Mouse (Mus musculus) MEL (cell line): ENCODE measurements around the gene Gm10762. TPM values are rescaled to one million over a fixed set of nuclear protein-coding genes. Genes with fewer than 3 reads are reported as not detected.

Experiments used
- DNase-seq: peaks from one replicate; pipeline ENCODE4 v3.0.0; 2011; ENCODE audit warnings: low read depth, low spot score
- H3K27ac ChIP-seq: 2 replicates; pipeline ENCODE4 v1.5.1; 2012; ENCODE audit warnings: low read depth, mild to moderate bottlenecking, control low read depth, low read length, moderate library complexity; ENCODE audit not compliant: control insufficient read depth
- H3K27me3 ChIP-seq, 2 experiments: fragments of 150-350 bp in 1 of 2; sonication (generic) in 1 of 2; 2 replicates each; pipeline ENCODE4 v1.6.1; 2012; ENCODE audit warnings: low read length in 2 of 2, mild to moderate bottlenecking in 2 of 2, improper control_type of control experiment in 1 of 2, moderate library complexity in 1 of 2; ENCODE audit not compliant: insufficient read depth in 2 of 2, control insufficient read depth in 1 of 2
- H3K36me3 ChIP-seq, 2 experiments: 2 replicates each; pipeline ENCODE4 v1.6.1; 2012 to 2014; ENCODE audit warnings: low read length in 2 of 2, improper control_type of control experiment in 1 of 2, inconsistent platforms in 1 of 2, mild to moderate bottlenecking in 1 of 2; ENCODE audit not compliant: insufficient read depth in 2 of 2, control insufficient read depth in 1 of 2
- H3K4me1 ChIP-seq, 2 experiments: fragments of 150-350 bp in 1 of 2; sonication (generic) in 1 of 2; 2 replicates each; pipeline ENCODE4 v1.6.1; 2012; ENCODE audit warnings: low read length in 2 of 2, improper control_type of control experiment in 1 of 2, mild to moderate bottlenecking in 1 of 2; ENCODE audit not compliant: insufficient read depth in 2 of 2, control insufficient read depth in 1 of 2
- H3K4me3 ChIP-seq, 2 experiments: fragments of 150-350 bp in 1 of 2; sonication (generic) in 1 of 2; 2 replicates each; pipeline ENCODE4 v1.5.1; 2012; ENCODE audit warnings: low read depth in 2 of 2, low read length in 2 of 2, mild to moderate bottlenecking in 2 of 2, moderate library complexity in 2 of 2, control low read depth in 1 of 2, improper control_type of control experiment in 1 of 2; ENCODE audit not compliant: control insufficient read depth in 1 of 2, insufficient read depth in 1 of 2
- H3K79me2 ChIP-seq: 2 replicates; pipeline ENCODE4 v1.6.1; 2012; ENCODE audit warnings: mild to moderate bottlenecking, low read length, moderate library complexity; ENCODE audit not compliant: control insufficient read depth, poor library complexity, insufficient read depth
- H3K9ac ChIP-seq: 2 replicates; pipeline ENCODE4 v1.6.1; 2012; ENCODE audit warnings: low read depth, mild to moderate bottlenecking, control low read depth, low read length, moderate library complexity; ENCODE audit not compliant: control insufficient read depth, poor library complexity, severe bottlenecking
- H3K9me3 ChIP-seq: fragments of 150-350 bp; sonication (generic); replicated peaks from 2 replicates; pipeline ENCODE4 v1.6.1; 2012; ENCODE audit warnings: mild to moderate bottlenecking, low read length, improper control_type of control experiment, moderate library complexity; ENCODE audit not compliant: insufficient read depth
- BHLHE40 ChIP-seq: IDR thresholded peaks from 2 replicates; pipeline ENCODE4 v1.6.1; 2012; ENCODE audit warnings: low read depth, mild to moderate bottlenecking, inconsistent platforms, low read length, improper control_type of control experiment, borderline replicate concordance
- CHD1 ChIP-seq: IDR thresholded peaks from 2 replicates; pipeline ENCODE4 v1.6.1; 2012; ENCODE audit warnings: low read depth, mild to moderate bottlenecking, inconsistent platforms, low read length, improper control_type of control experiment
- CHD2 ChIP-seq: IDR thresholded peaks from 2 replicates; pipeline ENCODE4 v1.6.1; 2011; ENCODE audit warnings: low read length, improper control_type of control experiment
- E2F4 ChIP-seq: IDR thresholded peaks from 2 replicates; pipeline ENCODE4 v1.6.1; 2011; ENCODE audit warnings: low read depth, low read length, improper control_type of control experiment, borderline replicate concordance
- EP300 ChIP-seq, 2 experiments: IDR thresholded peaks; 2 replicates each; pipeline ENCODE4 v1.6.1; 2011; ENCODE audit warnings: improper control_type of control experiment in 2 of 2, low read length in 2 of 2, low read depth in 1 of 2, mild to moderate bottlenecking in 1 of 2
- HCFC1 ChIP-seq: IDR thresholded peaks from 2 replicates; pipeline ENCODE4 v1.6.1; 2012; ENCODE audit warnings: low read depth, mild to moderate bottlenecking, inconsistent platforms, low read length, improper control_type of control experiment, moderate library complexity
- JUND ChIP-seq: IDR thresholded peaks from 2 replicates; pipeline ENCODE4 v1.6.1; 2011; ENCODE audit warnings: low read depth, mild to moderate bottlenecking, improper control_type of control experiment, low read length
- KAT2A ChIP-seq: conservative IDR thresholded peaks from 2 replicates; pipeline ENCODE4 v1.6.1; 2012; ENCODE audit warnings: low read depth, low read length, improper control_type of control experiment, inconsistent platforms
- MAFK ChIP-seq: IDR thresholded peaks from 2 replicates; pipeline ENCODE4 v1.6.1; 2011; ENCODE audit warnings: low read depth, mild to moderate bottlenecking, low read length, improper control_type of control experiment, borderline replicate concordance
- MAX ChIP-seq: IDR thresholded peaks from 2 replicates; pipeline ENCODE4 v1.6.1; 2011; ENCODE audit warnings: low read length, improper control_type of control experiment
- MEF2A ChIP-seq: IDR thresholded peaks from 2 replicates; pipeline ENCODE4 v1.6.1; 2014; ENCODE audit warnings: low read depth, mild to moderate bottlenecking, inconsistent platforms, low read length, improper control_type of control experiment; ENCODE audit not compliant: poor library complexity, insufficient replicate concordance, severe bottlenecking; ENCODE audit errors: extremely low read depth
- MXI1 ChIP-seq: IDR thresholded peaks from 2 replicates; pipeline ENCODE4 v1.6.1; 2011; ENCODE audit warnings: mild to moderate bottlenecking, low read depth, low read length, improper control_type of control experiment
- MYB ChIP-seq: IDR thresholded peaks from 2 replicates; pipeline ENCODE4 v1.6.1; 2011; ENCODE audit warnings: mild to moderate bottlenecking, low read depth, low read length, improper control_type of control experiment
- MYC ChIP-seq: IDR thresholded peaks from 2 replicates; pipeline ENCODE4 v1.6.1; 2011; ENCODE audit warnings: low read depth, mild to moderate bottlenecking, low read length, improper control_type of control experiment, moderate library complexity
- NELFE ChIP-seq: IDR thresholded peaks from 2 replicates; pipeline ENCODE4 v1.6.1; 2011; ENCODE audit warnings: low read depth, low read length, improper control_type of control experiment
- POLR2A ChIP-seq, 2 experiments: IDR thresholded peaks; 2 replicates each; pipeline ENCODE4 v1.6.1; 2011 to 2012; ENCODE audit warnings: low read length in 2 of 2, mild to moderate bottlenecking in 2 of 2, control low read depth in 1 of 2, improper control_type of control experiment in 1 of 2, low read depth in 1 of 2, moderate library complexity in 1 of 2; ENCODE audit not compliant: control insufficient read depth in 1 of 2, insufficient read depth in 1 of 2, poor library complexity in 1 of 2
- POLR2AphosphoS2 ChIP-seq: IDR thresholded peaks from 2 replicates; pipeline ENCODE4 v1.6.1; 2011; ENCODE audit warnings: low read length, improper control_type of control experiment
- POLR2AphosphoS5 ChIP-seq: IDR thresholded peaks from 2 replicates; pipeline ENCODE4 v1.6.1; 2012; ENCODE audit warnings: low read depth, borderline replicate concordance, mild to moderate bottlenecking, inconsistent platforms, low read length, moderate library complexity, mixed read lengths
- RCOR1 ChIP-seq: IDR thresholded peaks from 2 replicates; pipeline ENCODE4 v1.6.1; 2012; ENCODE audit warnings: low read depth, mild to moderate bottlenecking, inconsistent platforms, low read length, improper control_type of control experiment
- SIN3A ChIP-seq: IDR thresholded peaks from 2 replicates; pipeline ENCODE4 v1.6.1; 2012; ENCODE audit warnings: low read length, improper control_type of control experiment, inconsistent platforms
- SMC3 ChIP-seq: IDR thresholded peaks from 2 replicates; pipeline ENCODE4 v1.6.1; 2011; ENCODE audit warnings: low read depth, low read length, improper control_type of control experiment
- TAL1 ChIP-seq: IDR thresholded peaks from 2 replicates; pipeline ENCODE4 v1.6.1; 2012; ENCODE audit warnings: mild to moderate bottlenecking, inconsistent platforms, low read length, moderate library complexity, mixed read lengths
- TCF12 ChIP-seq: IDR thresholded peaks from 2 replicates; pipeline ENCODE4 v1.6.1; 2014; ENCODE audit warnings: low read depth, mild to moderate bottlenecking, inconsistent platforms, low read length, improper control_type of control experiment, moderate library complexity
- UBTF ChIP-seq: IDR thresholded peaks from 2 replicates; pipeline ENCODE4 v1.6.1; 2012; ENCODE audit warnings: low read depth, mild to moderate bottlenecking, inconsistent platforms, low read length, improper control_type of control experiment, moderate library complexity, borderline replicate concordance; ENCODE audit not compliant: insufficient read depth
- USF1 ChIP-seq: IDR thresholded peaks from 2 replicates; pipeline ENCODE4 v1.6.1; 2014; ENCODE audit warnings: low read depth, mild to moderate bottlenecking, inconsistent platforms, low read length, improper control_type of control experiment, moderate library complexity
- USF2 ChIP-seq, 2 experiments: IDR thresholded peaks; 2 replicates each; pipeline ENCODE4 v1.6.1; 2011 to 2012; ENCODE audit warnings: improper control_type of control experiment in 2 of 2, low read length in 2 of 2, borderline replicate concordance in 1 of 2, inconsistent platforms in 1 of 2, low read depth in 1 of 2, mild to moderate bottlenecking in 1 of 2; ENCODE audit not compliant: insufficient read depth in 1 of 2
- ZC3H11A ChIP-seq: IDR thresholded peaks from 2 replicates; pipeline ENCODE4 v1.6.1; 2012; ENCODE audit warnings: low read depth, mild to moderate bottlenecking, inconsistent platforms, low read length, improper control_type of control experiment
- ZKSCAN1 ChIP-seq: IDR thresholded peaks from 2 replicates; pipeline ENCODE4 v1.6.1; 2012; ENCODE audit warnings: low read depth, mild to moderate bottlenecking, inconsistent platforms, low read length, improper control_type of control experiment, moderate library complexity
- ZNF384 ChIP-seq: IDR thresholded peaks from 2 replicates; pipeline ENCODE4 v1.6.1; 2012; ENCODE audit warnings: low read depth, mild to moderate bottlenecking, inconsistent platforms, low read length, improper control_type of control experiment
- polyA plus RNA-seq, 2 experiments: library from polyadenylated mRNA; stranded (reverse) in 1 of 2; unstranded in 1 of 2; fragments of >175 nt in 1 of 2; fragments of >200 nt in 1 of 2; gene quantifications; 2 replicates each; pipeline versions ENCODE4 v1.2.1 to v1.2.4; 2012; ENCODE audit warnings: low replicate concordance in 2 of 2, low read depth in 1 of 2; ENCODE audit not compliant: insufficient read length in 2 of 2, insufficient read depth in 1 of 2, missing spikeins in 1 of 2
- total RNA-seq: library from RNA; depleted of rRNA; stranded (reverse); fragments of 300-350 nt; gene quantifications from 2 replicates; pipeline ENCODE4 v1.2.3, GENCODE M21; 2012

Gm10762 gene
- total and polyA plus RNA-seq, 3 experiments: 2.5 to 3.1 TPM; not detected in 1

- Histone ChIP-seq H3K79me2 (no peaks in the 10 kb centered on the region), H3K27ac (no peak overlapping the region), H3K9me3 (no peaks in the 10 kb centered on the region), H3K4me1 (no peaks in the 10 kb centered on the region), H3K36me3 (peaks cover 0 to 10% of the 10 kb centered on the region in 2 experiments; a peak in 2 of 4 replicates), H3K27me3 (no peaks in the 10 kb centered on the region), H3K4me3 (no peak overlapping the region), H3K9ac (no peak overlapping the region)
- DNase-seq: no peak
- TF ChIP-seq HCFC1: no peak
- TF ChIP-seq ZKSCAN1: no peak
- no peak for TF ChIP-seq EP300 (IDR thresholded peaks at IDR 0.05; ENCODE audit: low read depth in 1 of 2, low read length in 2 of 2)
- TF ChIP-seq MYC: no peak
- no peak for TF ChIP-seq E2F4
- TF ChIP-seq UBTF: no peak
- TF ChIP-seq ZC3H11A: no peak
- no peak for TF ChIP-seq MAFK
- no peak for TF ChIP-seq USF2 (IDR thresholded peaks at IDR 0.05; ENCODE audit: borderline replicate concordance in 1 of 2, insufficient read depth in 1 of 2, low read depth in 1 of 2, low read length in 2 of 2)
- no peak for TF ChIP-seq NELFE
- no peak for TF ChIP-seq ZNF384
- no peak for TF ChIP-seq MEF2A
- TF ChIP-seq MAX: no peak
- TF ChIP-seq POLR2AphosphoS2: no peak
- TF ChIP-seq USF1: no peak
- TF ChIP-seq TAL1: no peak
- no peak for TF ChIP-seq SIN3A
- TF ChIP-seq BHLHE40: no peak
- TF ChIP-seq SMC3: no peak
Measured at GRCm38 (mm10) chr2:128928446-128928845, 39.1 kb downstream of the Gm10762 start.

GRCm38 (mm10) chr2:128924799-128925198, 42.7 kb downstream of the Gm10762 start:
- no peaks in the 10 kb centered on the region for H3K27me3 ChIP-seq
- no peaks in the 10 kb centered on the region for H3K79me2 ChIP-seq
- no peak for DNase-seq
- no peaks in the 10 kb centered on the region for H3K9me3 ChIP-seq
- H3K36me3 ChIP-seq: peaks cover 0 to 2% of the 10 kb centered on the region in 2 experiments; a peak in 2 of 4 replicates
- H3K27ac ChIP-seq: no peak overlapping the region
- TF ChIP-seq TCF12 (no peak), KAT2A (no peak), MXI1 (no peak), E2F4 (no peak), EP300 (IDR thresholded peaks at IDR 0.05; ENCODE audit: low read depth in 1 of 2, low read length in 2 of 2) (no peak), POLR2A (IDR thresholded peaks at IDR 0.05; ENCODE audit: control insufficient read depth in 1 of 2, insufficient read depth in 1 of 2, low read depth in 1 of 2, low read length in 2 of 2, poor library complexity in 1 of 2) (no peak), BHLHE40 (no peak), POLR2AphosphoS5 (no peak), TAL1 (no peak), MEF2A (no peak), CHD2 (no peak), MYC (no peak), ZC3H11A (no peak), MYB (no peak), UBTF (no peak), ZKSCAN1 (no peak), MAX (no peak), JUND (no peak), RCOR1 (no peak), CHD1 (no peak)
- H3K4me1 ChIP-seq: no peaks in the 10 kb centered on the region; a peak in 1 of 4 replicates
- no peak overlapping the region for H3K4me3 ChIP-seq
- no peak overlapping the region for H3K9ac ChIP-seq
